Mouse (Mus musculus) lung, adult 18-20 months (tissue): ENCODE results near the gene Nav2.

Experiments used
- DNase-seq, 2 experiments: peaks; one replicate each; pipeline ENCODE4 v3.0.0; 2022; ENCODE audit warnings: mixed read lengths in 2 of 2

Gene Nav2

GRCm38 (mm10) chr7:49638941-49639776 is 730.6 kb downstream of the Nav2 start:
- no peak for DNase-seq

GRCm38 (mm10) chr7:49639864-49640708 is 731.6 kb downstream of the Nav2 start:
- no peak for DNase-seq

DNA sequence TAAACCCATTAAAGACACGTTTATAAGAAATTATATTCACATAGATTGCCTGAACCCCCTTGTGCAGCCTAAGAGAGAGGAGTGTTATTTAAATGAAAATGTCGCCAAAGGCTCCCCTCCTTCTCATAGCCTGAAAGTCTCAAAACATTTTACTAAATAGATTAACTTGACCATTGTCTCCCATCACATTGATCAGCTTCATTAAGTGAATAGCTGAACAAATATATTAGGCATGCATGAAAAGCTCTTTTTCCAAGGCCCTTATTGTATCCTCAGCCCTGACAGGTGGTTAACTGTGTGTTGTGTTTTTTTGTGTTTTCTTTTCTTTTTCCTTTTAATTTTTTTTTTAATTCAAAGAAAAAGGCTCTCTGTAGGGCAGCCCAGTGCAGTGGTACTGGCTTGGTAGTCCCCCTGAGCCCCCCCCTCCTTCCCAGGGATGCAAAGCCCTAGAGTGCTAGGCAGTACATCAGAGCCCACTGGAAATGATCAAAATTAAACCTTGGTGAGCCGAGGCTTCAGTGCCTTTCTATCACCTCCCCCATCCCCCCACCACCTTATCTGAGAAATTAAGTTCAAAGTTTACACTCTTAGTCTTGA is 732.3 kb downstream of the Nav2 start:
- no peak for DNase-seq
